In genomic region chr13:98055194-98055593, GRCm38 (mm10) we compare ENCODE assay signal across 17 mouse cellular contexts.
DNase-seq lines count a peak whose midpoint lies in the region; ATAC-seq and TF ChIP-seq lines count a peak whose summit lies in the region.
"Had no signal": no experiment of that assay in that cellular context is flagged by ENCODE, and none has a peak within 500 bp of the region (broad histone marks: within the 10 kb centered on the region; RNA-seq: fewer than 3 reads in every experiment).

No protein-coding gene starts in this region.

- 21% methylated on average over 8 of the region's 8 CpGs for WGBS in cerebellum, adult 2 months
- 44% methylated on average over 8 of the region's 8 CpGs for WGBS in hindbrain, embryonic 12.5 days
- WGBS in midbrain, embryonic 15.5 days, result 13% methylated on average over 8 of the region's 8 CpGs

- no peak overlapping the region for H3K9ac ChIP-seq in hindbrain, embryonic 12.5 days
- no peak overlapping the region for H3K9ac ChIP-seq in midbrain, embryonic 15.5 days
- H3K9ac ChIP-seq: heart, embryonic 15.5 days; hindbrain, embryonic 15.5 days; limb, embryonic 13.5 days; liver, embryonic 15.5 days had no signal

- 0 out of 2 replicates have a peak overlapping the region, but pooled peaks have one; percentile 11 for H3K27ac ChIP-seq in cerebellum, adult 2 months (ENCODE audit: insufficient read depth, low read length)
- H3K27ac ChIP-seq in hindbrain, embryonic 12.5 days, result no peak overlapping the region
- no peak overlapping the region for H3K27ac ChIP-seq in midbrain, embryonic 15.5 days
- H3K27ac ChIP-seq: heart, embryonic 15.5 days; hindbrain, embryonic 15.5 days; limb, embryonic 13.5 days; liver, embryonic 15.5 days had no signal

- no peaks in the 10 kb centered on the region for H3K4me1 ChIP-seq in cerebellum, adult 2 months (ENCODE audit: control insufficient read depth, insufficient read depth, low read length)
- peaks cover 6% of the 10 kb centered on the region for H3K4me1 ChIP-seq in hindbrain, embryonic 12.5 days
- peaks cover 5% of the 10 kb centered on the region for H3K4me1 ChIP-seq in midbrain, embryonic 15.5 days
- H3K4me1 ChIP-seq: heart, embryonic 15.5 days; liver, embryonic 15.5 days had no signal

- no peak for ATAC-seq in hindbrain, embryonic 12.5 days (ENCODE audit: low FRiP score)
- no peak for ATAC-seq in midbrain, embryonic 15.5 days (replicated peaks)

- H3K4me2 ChIP-seq in hindbrain, embryonic 12.5 days (replicated peaks), result peak overlapping the region; percentile 11; the same call in 1 of the 2 replicates
- H3K4me2 ChIP-seq in midbrain, embryonic 15.5 days, result peak overlapping the region; percentile 16; the same call in 1 of the 2 replicates
- H3K4me2 ChIP-seq: heart, embryonic 15.5 days; hindbrain, embryonic 15.5 days; limb, embryonic 13.5 days; liver, embryonic 15.5 days had no signal

- no peaks in the 10 kb centered on the region for H3K36me3 ChIP-seq in hindbrain, embryonic 12.5 days
- H3K36me3 ChIP-seq in midbrain, embryonic 15.5 days (replicated peaks), result no peaks in the 10 kb centered on the region
- H3K36me3 ChIP-seq: heart, embryonic 15.5 days; hindbrain, embryonic 15.5 days; limb, embryonic 13.5 days; liver, embryonic 15.5 days had no signal

- no peak for TF ChIP-seq CTCF in cerebellum, adult 2 months (IDR thresholded peaks at IDR 0.05; ENCODE audit: borderline replicate concordance, insufficient read depth, low read depth, low read length)

- TF ChIP-seq POLR2A in cerebellum, adult 2 months (IDR thresholded peaks at IDR 0.05; ENCODE audit: borderline replicate concordance, insufficient read depth, low read length), result no peak

- no peaks in the 10 kb centered on the region; the same call in 1 of the 2 replicates for H3K9me3 ChIP-seq in hindbrain, embryonic 12.5 days (replicated peaks)
- H3K9me3 ChIP-seq in midbrain, embryonic 15.5 days, result no peaks in the 10 kb centered on the region
- H3K9me3 ChIP-seq: heart, embryonic 15.5 days; hindbrain, embryonic 15.5 days; liver, embryonic 15.5 days had no signal

- no peak for DNase-seq in cerebellum, adult 2 months
- no peak for DNase-seq in cerebellum, postnatal 14 days
- peak; percentile 16 for DNase-seq in layer of hippocampus, adult 9-11 months
- DNase-seq in layer of hippocampus, postnatal 14 days (ENCODE audit: low spot score in 2 of 2), result no peak
- DNase-seq in adrenal gland, postnatal 25 days, result no peak
- DNase-seq in ovary, adult 18-20 months (ENCODE audit: low spot score), result no peak
- DNase-seq: kidney, adult 18-20 months; kidney, postnatal 25 days; lung, postnatal 14 days; thymus, postnatal 25 days had no signal

- no peak overlapping the region for H3K4me3 ChIP-seq in cerebellum, adult 2 months (replicated peaks; ENCODE audit: insufficient read depth, low read depth, low read length)
- no peak overlapping the region for H3K4me3 ChIP-seq in hindbrain, embryonic 12.5 days
- H3K4me3 ChIP-seq in midbrain, embryonic 15.5 days, result no peak overlapping the region
- H3K4me3 ChIP-seq: heart, embryonic 15.5 days; hindbrain, embryonic 15.5 days; limb, embryonic 13.5 days; liver, embryonic 15.5 days had no signal

- H3K27me3 ChIP-seq in cerebellum, adult 2 months (ENCODE audit: control insufficient read depth, insufficient read depth, low read length), result no peaks in the 10 kb centered on the region
- no peaks in the 10 kb centered on the region for H3K27me3 ChIP-seq in hindbrain, embryonic 12.5 days
- H3K27me3 ChIP-seq in midbrain, embryonic 15.5 days (replicated peaks), result no peaks in the 10 kb centered on the region
- H3K27me3 ChIP-seq: CH12.LX; heart, embryonic 15.5 days; hindbrain, embryonic 15.5 days; limb, embryonic 13.5 days; liver, embryonic 15.5 days had no signal
